Mouse (Mus musculus) kidney, adult 9 months (tissue): Measurements from ENCODE around the gene Neb.
A peak's percentile ranks its signal among the peaks of the same experiment; 100 is the strongest.

Source experiments
- DNase-seq: peaks from one replicate; pipeline ENCODE4 v3.0.0; 2022

Neb gene

GRCm38 (mm10) chr2:52378448-52378804, at the start of gene Neb:
Gene Neb (minus strand): TSS chr2:52378474.
- DNase-seq, result no peak

GRCm38 (mm10) chr2:52427383-52427782, 49.1 kb upstream of the Neb start:
- DNase-seq, result no peak

- DNase-seq, result no peak
Observed at GRCm38 (mm10) chr2:52426041-52426440, 47.8 kb upstream of the Neb start.

GRCm38 (mm10) chr2:52425523-52425795, 47.2 kb upstream of the Neb start:
- no peak for DNase-seq

- peak; percentile 90 for DNase-seq
Observed at GRCm38 (mm10) chr2:52424747-52425522, 46.7 kb upstream of the Neb start, which contains the start of gene Arl5a. Gene Arl5a (minus strand): TSS chr2:52424901.

GRCm38 (mm10) chr2:52424248-52424728, 46.0 kb upstream of the Neb start:
- no peak for DNase-seq

- peak; percentile 35 for DNase-seq
Observed at GRCm38 (mm10) chr2:52423611-52424247, 45.5 kb upstream of the Neb start.

GRCm38 (mm10) chr2:52422871-52423610, 44.8 kb upstream of the Neb start:
- DNase-seq, result peak; percentile 27

GRCm38 (mm10) chr2:52421197-52421596, 42.9 kb upstream of the Neb start:
- DNase-seq, result peak; percentile 84

GRCm38 (mm10) chr2:52420001-52420710, 41.9 kb upstream of the Neb start:
- DNase-seq, result no peak

GRCm38 (mm10) chr2:52419295-52419694, 41.0 kb upstream of the Neb start:
- DNase-seq, result no peak

GRCm38 (mm10) chr2:52412524-52413037, 34.3 kb upstream of the Neb start:
- no peak for DNase-seq

GRCm38 (mm10) chr2:52406480-52406879, 28.2 kb upstream of the Neb start:
- DNase-seq, result peak; percentile 39

GRCm38 (mm10) chr2:52405238-52405637, 27.0 kb upstream of the Neb start:
- no peak for DNase-seq

- no peak for DNase-seq
Observed at GRCm38 (mm10) chr2:52394529-52394928, 16.3 kb upstream of the Neb start.

- no peak for DNase-seq
Observed at GRCm38 (mm10) chr2:52390415-52390975, 12.2 kb upstream of the Neb start.

GRCm38 (mm10) chr2:52389975-52390374, 11.7 kb upstream of the Neb start:
- DNase-seq, result no peak

GRCm38 (mm10) chr2:52386451-52386850, 8.2 kb upstream of the Neb start:
- DNase-seq, result no peak

GRCm38 (mm10) chr2:52386037-52386436, 7.8 kb upstream of the Neb start:
- no peak for DNase-seq

- no peak for DNase-seq
Observed at GRCm38 (mm10) chr2:52378848-52379261, 581 bp upstream of the Neb start.

GRCm38 (mm10) chr2:52377706-52378447, 397 bp downstream of the Neb start:
- no peak for DNase-seq

- no peak for DNase-seq
Observed at GRCm38 (mm10) chr2:52374706-52375105, 3.6 kb downstream of the Neb start.
